Mouse (Mus musculus): Measurements from ENCODE around the gene Vmn2r37.
"Not testable (repeated sequence)": the region's sequence is repeated elsewhere in the genome, so short reads cannot be mapped to it uniquely, and the experiment has no call there.

Vmn2r37 gene

GRCm38 (mm10) chr7:9223553-9223952, at the start of gene Vmn2r37:
Gene Vmn2r37 (minus strand): TSS chr7:9223653.
- not testable (repeated sequence) for DNase-seq (ENCODE audit: low spot score in 2 of 2)
